Mouse (Mus musculus): Measurements from ENCODE around the gene Pkd1.

Gene Pkd1

GRCm38 (mm10) chr17:24549618-24550415 is at the start of gene Pkd1:
Pkd1 (plus strand) TSS chr17:24549834.
- DNase-seq (ENCODE audit: low read depth, low spot score), result peak; percentile 100

- peak; percentile 29 for DNase-seq (ENCODE audit: low read depth, low spot score)
These were observed 47.4 kb upstream of the Pkd1 start for GRCm38 (mm10) chr17:24502208-24502607.

- no peak for DNase-seq (ENCODE audit: low read depth, low spot score)
These were observed 45.5 kb upstream of the Pkd1 start for GRCm38 (mm10) chr17:24504085-24504484.

GRCm38 (mm10) chr17:24505286-24505955 is 44.2 kb upstream of the Pkd1 start:
- DNase-seq (ENCODE audit: low read depth, low spot score), result no peak

- DNase-seq (ENCODE audit: low read depth, low spot score), result no peak
These were observed 43.1 kb upstream of the Pkd1 start for GRCm38 (mm10) chr17:24506332-24507070.

GRCm38 (mm10) chr17:24507129-24507664 is 42.4 kb upstream of the Pkd1 start:
- DNase-seq (ENCODE audit: low read depth, low spot score), result no peak

- DNase-seq (ENCODE audit: low read depth, low spot score), result no peak
These were observed 41.7 kb upstream of the Pkd1 start for GRCm38 (mm10) chr17:24507806-24508460.

- peak; percentile 32 for DNase-seq (ENCODE audit: low read depth, low spot score)
These were observed 36.0 kb upstream of the Pkd1 start for GRCm38 (mm10) chr17:24513609-24514008.

- DNase-seq (ENCODE audit: low read depth, low spot score), result no peak
These were observed 35.1 kb upstream of the Pkd1 start for GRCm38 (mm10) chr17:24514270-24515257.

- no peak for DNase-seq (ENCODE audit: low read depth, low spot score)
These were observed 29.2 kb upstream of the Pkd1 start for GRCm38 (mm10) chr17:24520450-24520849.

- no peak for DNase-seq (ENCODE audit: low read depth, low spot score)
These were observed 24.9 kb upstream of the Pkd1 start for GRCm38 (mm10) chr17:24524734-24525133.

- peak; percentile 21 for DNase-seq (ENCODE audit: low read depth, low spot score)
These were observed 22.3 kb upstream of the Pkd1 start for GRCm38 (mm10) chr17:24527315-24527714.

- DNase-seq (ENCODE audit: low read depth, low spot score), result peak; percentile 97
These were observed 21.7 kb upstream of the Pkd1 start, which contains the start of gene Traf7 for GRCm38 (mm10) chr17:24527723-24528559. Traf7 (minus strand) TSS chr17:24527938.

GRCm38 (mm10) chr17:24528560-24528918 is 21.1 kb upstream of the Pkd1 start:
- peak; percentile 75 for DNase-seq (ENCODE audit: low read depth, low spot score)

GRCm38 (mm10) chr17:24529007-24529451 is 20.6 kb upstream of the Pkd1 start:
- DNase-seq (ENCODE audit: low read depth, low spot score), result peak; percentile 74

- DNase-seq (ENCODE audit: low read depth, low spot score), result no peak
These were observed 19.8 kb upstream of the Pkd1 start for GRCm38 (mm10) chr17:24529883-24530282.

GRCm38 (mm10) chr17:24530361-24531050 is 19.1 kb upstream of the Pkd1 start:
- DNase-seq (ENCODE audit: low read depth, low spot score), result no peak

- no peak for DNase-seq (ENCODE audit: low read depth, low spot score)
These were observed 18.6 kb upstream of the Pkd1 start for GRCm38 (mm10) chr17:24531064-24531463.

- DNase-seq (ENCODE audit: low read depth, low spot score), result peak; percentile 39
These were observed 17.6 kb upstream of the Pkd1 start for GRCm38 (mm10) chr17:24532045-24532444.
